ENCODE assay signal across 8 mouse cellular contexts in the genomic region with DNA sequence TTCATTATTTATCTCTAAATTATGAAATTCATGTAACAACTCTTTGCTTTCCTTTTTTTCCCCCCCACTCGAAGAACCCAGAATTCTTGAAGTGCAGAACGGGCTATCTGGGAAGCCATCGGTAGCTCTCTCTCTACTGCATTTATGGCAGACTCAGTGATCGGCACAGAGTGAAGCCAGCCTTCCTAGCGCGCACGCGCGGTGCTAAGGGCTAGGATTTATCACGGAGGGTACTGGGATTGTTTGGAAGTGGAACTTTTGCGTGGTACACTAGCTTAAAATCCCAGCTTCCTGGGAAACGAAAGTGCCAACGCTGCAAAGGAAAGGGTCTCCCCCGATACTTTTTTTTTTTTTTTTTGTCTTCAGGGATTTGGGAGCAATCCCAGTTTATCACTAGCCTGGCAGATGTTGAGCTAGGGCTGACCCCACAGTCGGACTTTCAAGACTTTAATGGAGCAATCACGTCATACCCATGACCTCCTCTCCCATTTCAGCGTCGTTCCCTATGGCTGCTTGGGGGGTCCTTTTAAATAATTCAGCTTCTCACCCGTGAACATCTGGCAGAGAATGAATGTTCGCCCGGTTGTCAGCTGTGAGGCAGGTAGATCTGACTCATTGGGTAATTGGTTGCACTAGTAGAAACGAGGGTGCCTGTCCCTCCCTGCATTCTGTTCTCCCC.
A peak's percentile ranks its signal among the peaks of the same experiment; 100 is the strongest.
DNase-seq lines count a peak whose midpoint lies in the region; ATAC-seq and TF ChIP-seq lines count a peak whose summit lies in the region.

No protein-coding gene starts in this region.

- H3K4me1 ChIP-seq in forebrain, embryonic 10.5 days, result peaks cover 12% of the 10 kb centered on the region
- no peaks in the 10 kb centered on the region for H3K4me1 ChIP-seq in forebrain, embryonic 14.5 days (ENCODE audit: control insufficient read depth, insufficient read depth, low read length)
- no peaks in the 10 kb centered on the region for H3K4me1 ChIP-seq in kidney, postnatal 0 days (replicated peaks; ENCODE audit: insufficient read depth, low read length)
- peaks cover 8% of the 10 kb centered on the region; the same call in 1 of the 2 replicates for H3K4me1 ChIP-seq in midbrain, embryonic 16.5 days (ENCODE audit: control insufficient read depth, insufficient read depth, low read length)

- TF ChIP-seq CTCF in kidney, postnatal 0 days (IDR thresholded peaks at IDR 0.05; ENCODE audit: low read depth), result no peak

- H3K27me3 ChIP-seq in forebrain, embryonic 10.5 days (ENCODE audit: poor library complexity, severe bottlenecking), result peaks cover 10% of the 10 kb centered on the region
- H3K27me3 ChIP-seq in forebrain, embryonic 14.5 days (replicated peaks; ENCODE audit: control insufficient read depth, insufficient read depth, low read length), result 0 out of 2 replicates have a peak, but pooled peaks cover 2% of the 10 kb centered on the region
- H3K27me3 ChIP-seq in kidney, postnatal 0 days (ENCODE audit: insufficient read depth, low read length), result no peaks in the 10 kb centered on the region
- no peaks in the 10 kb centered on the region; the same call in 1 of the 2 replicates for H3K27me3 ChIP-seq in midbrain, embryonic 16.5 days (ENCODE audit: control insufficient read depth, insufficient read depth, low read depth, low read length)

- no peaks in the 10 kb centered on the region for H3K9me3 ChIP-seq in forebrain, embryonic 10.5 days
- H3K9me3 ChIP-seq in forebrain, embryonic 14.5 days (replicated peaks; ENCODE audit: control insufficient read depth, low read length), result no peaks in the 10 kb centered on the region
- H3K9me3 ChIP-seq in kidney, postnatal 0 days (replicated peaks; ENCODE audit: low read length), result no peaks in the 10 kb centered on the region
- no peaks in the 10 kb centered on the region for H3K9me3 ChIP-seq in midbrain, embryonic 16.5 days (replicated peaks; ENCODE audit: control insufficient read depth, low read length, poor library complexity, severe bottlenecking)

- no peak overlapping the region for H3K4me2 ChIP-seq in forebrain, embryonic 14.5 days (ENCODE audit: low read length)
- H3K4me2 ChIP-seq in kidney, postnatal 0 days (ENCODE audit: low read length), result peak overlapping the region; percentile 51
- H3K4me2 ChIP-seq in midbrain, embryonic 16.5 days (ENCODE audit: low read length), result peak overlapping the region; percentile 30

- no peak for DNase-seq in forebrain, embryonic 10.5 days (ENCODE audit: extremely low spot score, low spot score)
- no peak for DNase-seq in forebrain, embryonic 14.5 days (ENCODE audit: low spot score)
- DNase-seq in urinary bladder, postnatal 25 days (ENCODE audit: low spot score), result peak; percentile 15
- no peak for DNase-seq in urinary bladder, postnatal 4 days (ENCODE audit: low spot score in 2 of 2)
- no peak for DNase-seq in kidney, postnatal 0 days (ENCODE audit: low spot score)
- no peak for DNase-seq in MN1 (ENCODE audit: low spot score)
- no peak for DNase-seq in thymus, postnatal 25 days

- WGBS in forebrain, embryonic 10.5 days, result 44% methylated on average over 22 of the region's 22 CpGs
- 30% methylated on average over 22 of the region's 22 CpGs for WGBS in forebrain, embryonic 14.5 days
- WGBS in kidney, postnatal 0 days, result 13% methylated on average over 22 of the region's 22 CpGs
- 29% methylated on average over 22 of the region's 22 CpGs for WGBS in midbrain, embryonic 16.5 days

- no peaks in the 10 kb centered on the region for H3K36me3 ChIP-seq in forebrain, embryonic 10.5 days (replicated peaks)
- no peaks in the 10 kb centered on the region for H3K36me3 ChIP-seq in forebrain, embryonic 14.5 days (ENCODE audit: control insufficient read depth, insufficient read depth, low read length)
- no peaks in the 10 kb centered on the region for H3K36me3 ChIP-seq in kidney, postnatal 0 days (ENCODE audit: insufficient read depth, low read length)
- H3K36me3 ChIP-seq in midbrain, embryonic 16.5 days (ENCODE audit: control insufficient read depth, insufficient read depth, low read length), result no peaks in the 10 kb centered on the region

- no peak overlapping the region for H3K9ac ChIP-seq in forebrain, embryonic 14.5 days (ENCODE audit: low read length)
- H3K9ac ChIP-seq in kidney, postnatal 0 days (ENCODE audit: low read depth, low read length), result no peak overlapping the region
- H3K9ac ChIP-seq in midbrain, embryonic 16.5 days (ENCODE audit: low read depth, low read length), result no peak overlapping the region

- H3K27ac ChIP-seq in forebrain, embryonic 10.5 days, result no peak overlapping the region
- no peak overlapping the region for H3K27ac ChIP-seq in forebrain, embryonic 14.5 days (ENCODE audit: low read depth, low read length)
- no peak overlapping the region for H3K27ac ChIP-seq in kidney, postnatal 0 days
- H3K27ac ChIP-seq in midbrain, embryonic 16.5 days (ENCODE audit: low read length), result no peak overlapping the region

- ATAC-seq in forebrain, embryonic 14.5 days, result no peak
- no peak for ATAC-seq in kidney, postnatal 0 days (replicated peaks; ENCODE audit: low FRiP score, low read depth)
- no peak for ATAC-seq in midbrain, embryonic 16.5 days

- H3K4me3 ChIP-seq in forebrain, embryonic 10.5 days, result peak overlapping the region; percentile 23; the same call in 1 of the 2 replicates
- H3K4me3 ChIP-seq in forebrain, embryonic 14.5 days (ENCODE audit: low read depth, low read length), result no peak overlapping the region
- peak overlapping the region; percentile 13 for H3K4me3 ChIP-seq in kidney, postnatal 0 days (replicated peaks; ENCODE audit: low read depth, low read length)
- no peak overlapping the region for H3K4me3 ChIP-seq in midbrain, embryonic 16.5 days (ENCODE audit: low read depth, low read length)

Comparison
In these comparisons a context has a peak if more than half of its experiments do, and no peak if none do; other contexts are left out.
1. H3K4me3 ChIP-seq: peak in forebrain, embryonic 10.5 days (single experiment) and kidney, postnatal 0 days (single experiment); none in forebrain, embryonic 14.5 days (single experiment) and midbrain, embryonic 16.5 days (single experiment).